Mouse (Mus musculus): ENCODE measurements around the gene Tbc1d10a. TPM values are rescaled to one million over a fixed set of nuclear protein-coding genes. Genes with fewer than 3 reads are reported as not detected.
"Not testable (repeated sequence)": the region's sequence is repeated elsewhere in the genome, so short reads cannot be mapped to it uniquely, and the experiment has no call there.

Tbc1d10a gene
- polyA plus RNA-seq, 1 experiment = 18.3 TPM

DNA sequence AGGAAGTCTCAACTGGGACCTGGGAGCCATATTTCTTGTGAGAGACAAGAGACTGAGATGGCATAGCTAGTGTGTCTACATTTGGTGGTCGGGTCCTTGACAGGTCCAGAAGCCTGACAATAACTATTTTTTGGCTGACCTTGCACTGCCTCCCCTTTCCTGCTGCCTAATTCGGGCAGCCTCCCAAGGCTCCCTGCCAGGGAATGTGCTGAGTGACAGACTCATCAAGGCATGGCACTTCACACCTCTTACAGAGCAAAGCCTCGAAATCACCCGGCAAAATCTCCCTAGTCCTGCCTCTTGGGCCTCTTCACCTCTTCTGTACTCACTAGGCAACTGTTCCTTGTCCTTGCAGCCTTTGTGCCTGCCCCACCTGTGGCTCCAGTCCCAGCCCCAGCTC is 8.9 kb upstream of the Tbc1d10a start:
- H3K27ac ChIP-seq (ENCODE audit: insufficient read depth, low read length) = no peak overlapping the region
- no peaks in the 10 kb centered on the region; the same call in 1 of the 2 replicates for H3K4me1 ChIP-seq (ENCODE audit: control insufficient read depth, insufficient read depth, low read length)
- no peak overlapping the region for H3K4me3 ChIP-seq (ENCODE audit: insufficient read depth, low read length)
- TF ChIP-seq CTCF (IDR thresholded peaks at IDR 0.05; ENCODE audit: borderline replicate concordance, insufficient read depth, low read length) = no peak
- no peak for TF ChIP-seq POLR2A (IDR thresholded peaks at IDR 0.05; ENCODE audit: low read depth, low read length)

DNA sequence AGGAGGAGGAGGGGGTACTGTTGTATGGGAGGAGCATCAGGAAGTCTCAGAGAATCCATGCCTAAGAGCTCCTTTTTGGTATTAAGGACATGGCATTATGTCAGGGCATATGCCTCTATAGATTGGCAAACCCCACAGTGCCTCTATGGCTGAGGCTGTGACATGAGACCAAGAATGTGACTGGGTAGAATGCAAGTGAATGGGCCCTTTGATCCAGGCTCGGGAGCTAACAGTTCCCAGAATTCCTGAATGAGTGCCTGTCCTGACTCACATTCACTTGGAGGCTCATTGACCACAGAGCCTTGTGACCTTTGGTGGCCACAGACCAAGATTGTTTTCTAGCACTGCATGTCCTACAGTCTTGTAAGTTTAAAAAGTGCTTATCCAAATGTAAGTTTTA is 4.5 kb upstream of the Tbc1d10a start:
- Histone ChIP-seq H3K4me1 (ENCODE audit: control insufficient read depth, insufficient read depth, low read length) (peaks cover 10% of the 10 kb centered on the region), H3K27ac (ENCODE audit: insufficient read depth, low read length) (peak overlapping the region; percentile 51), H3K4me3 (ENCODE audit: insufficient read depth, low read length) (no peak overlapping the region)
- TF ChIP-seq POLR2A (IDR thresholded peaks at IDR 0.05; ENCODE audit: low read depth, low read length) = no peak
- no peak for TF ChIP-seq CTCF (IDR thresholded peaks at IDR 0.05; ENCODE audit: borderline replicate concordance, insufficient read depth, low read length)

DNA sequence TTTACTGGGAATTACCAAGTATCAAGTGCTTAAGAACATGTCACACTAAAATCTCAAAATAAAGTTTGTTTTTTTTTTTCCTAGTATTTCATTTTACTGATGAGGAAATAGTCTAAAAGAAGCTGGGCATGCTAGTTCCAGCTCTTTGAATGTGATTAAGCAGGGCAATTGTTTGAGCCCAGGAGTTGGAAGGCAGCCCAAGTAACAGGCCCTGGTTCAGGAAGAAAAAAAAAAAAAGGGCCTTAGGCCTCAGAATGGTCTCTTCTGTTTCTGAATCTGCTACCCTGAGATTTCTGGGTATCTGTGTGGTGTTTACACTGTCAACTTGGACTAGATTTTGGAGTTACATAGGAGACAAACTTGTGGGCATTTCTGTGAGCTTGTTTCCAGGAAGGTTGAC is 3.1 kb upstream of the Tbc1d10a start:
- TF ChIP-seq POLR2A (IDR thresholded peaks at IDR 0.05; ENCODE audit: low read depth, low read length) (no peak), CTCF (IDR thresholded peaks at IDR 0.05; ENCODE audit: borderline replicate concordance, insufficient read depth, low read length) (no peak)

DNA sequence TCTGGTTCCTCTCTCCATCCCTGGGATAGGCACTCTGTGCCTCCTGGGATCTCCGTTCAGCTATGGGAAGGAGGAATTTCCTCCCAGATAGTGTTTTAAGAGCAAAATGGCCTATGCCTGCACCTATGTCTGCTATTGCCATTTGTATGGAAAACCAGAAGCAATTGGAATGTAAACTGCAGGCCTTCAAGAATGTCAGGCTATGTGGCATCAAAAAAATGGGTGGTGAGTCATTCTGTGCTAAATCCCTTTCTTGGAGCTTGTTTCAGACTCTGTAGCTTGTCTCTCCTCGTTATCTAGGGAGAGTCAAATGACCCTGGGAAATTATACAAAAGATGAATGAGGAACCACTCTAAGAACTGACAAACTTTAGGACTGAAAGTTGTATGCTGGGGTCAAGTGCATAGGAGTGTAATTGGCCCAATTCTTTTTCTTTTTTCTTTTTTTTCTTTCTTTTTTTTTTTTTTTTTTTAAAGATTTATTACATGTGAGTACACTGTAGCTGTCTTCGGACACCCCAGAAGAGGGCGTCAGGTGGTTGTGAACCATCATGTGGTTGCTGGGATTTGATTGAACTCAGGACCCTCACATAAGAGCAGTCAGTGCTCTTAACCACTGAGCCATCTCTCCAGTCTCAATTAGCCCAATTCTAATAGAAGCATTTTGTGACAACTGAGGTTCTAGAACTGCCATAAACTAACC is 2.2 kb upstream of the Tbc1d10a start:
- no peak overlapping the region for H3K4me3 ChIP-seq (ENCODE audit: insufficient read depth, low read length)
- H3K27ac ChIP-seq (ENCODE audit: insufficient read depth, low read length) = peak overlapping the region; percentile 89
- no peak for TF ChIP-seq POLR2A (IDR thresholded peaks at IDR 0.05; ENCODE audit: low read depth, low read length)
- TF ChIP-seq CTCF (IDR thresholded peaks at IDR 0.05; ENCODE audit: borderline replicate concordance, insufficient read depth, low read length) = no peak
- H3K4me1 ChIP-seq (ENCODE audit: control insufficient read depth, insufficient read depth, low read length) = peaks cover 19% of the 10 kb centered on the region

More for the DNA sequence above, 3.1 kb upstream of the Tbc1d10a start:
- Histone ChIP-seq H3K4me1 (ENCODE audit: control insufficient read depth, insufficient read depth, low read length) (peaks cover 13% of the 10 kb centered on the region), H3K27ac (ENCODE audit: insufficient read depth, low read length) (peak overlapping the region; percentile 89), H3K4me3 (ENCODE audit: insufficient read depth, low read length) (no peak overlapping the region)

DNA sequence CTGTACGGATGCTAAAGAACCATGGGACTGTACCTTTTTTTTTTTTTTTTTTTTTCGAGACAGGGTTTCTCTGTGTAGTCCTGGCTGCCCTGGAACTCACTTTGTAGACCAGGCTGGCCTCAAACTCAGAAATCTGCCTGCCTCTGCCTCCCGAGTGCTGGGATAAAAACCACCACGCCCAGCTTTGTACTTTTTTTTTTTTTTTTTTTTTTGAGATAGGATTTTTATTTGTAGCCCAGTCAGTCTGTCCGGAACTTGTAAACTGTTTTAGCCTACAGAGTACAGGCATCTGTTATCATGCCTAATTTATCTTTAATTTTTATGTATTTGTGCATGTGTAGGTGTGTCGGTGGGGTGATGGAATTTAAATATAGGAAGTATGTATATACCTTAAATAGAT is 1.1 kb upstream of the Tbc1d10a start:
- not testable (repeated sequence) for H3K27ac ChIP-seq (ENCODE audit: insufficient read depth, low read length); H3K4me3 ChIP-seq (ENCODE audit: insufficient read depth, low read length)
- H3K4me1 ChIP-seq (ENCODE audit: control insufficient read depth, insufficient read depth, low read length) = peaks cover 25% of the 10 kb centered on the region

DNA sequence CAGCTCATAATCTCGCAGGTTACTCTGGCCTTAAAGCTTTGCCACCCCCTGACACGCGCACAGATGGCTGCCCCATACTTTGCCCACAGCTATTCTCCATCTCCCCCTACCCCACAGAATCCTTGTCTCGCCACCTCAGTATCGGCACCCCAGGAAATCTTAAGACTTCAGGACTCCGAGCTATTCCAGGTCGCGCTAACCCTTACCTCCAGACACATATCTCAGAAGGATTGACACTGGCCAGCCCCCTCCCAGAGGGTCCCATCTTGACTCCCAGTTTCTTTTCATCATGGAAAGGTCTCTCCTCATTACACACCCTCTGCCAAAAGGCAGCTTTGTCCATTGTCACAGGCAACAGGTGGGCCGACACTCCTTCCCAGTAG is 720 bp downstream of the Tbc1d10a start:
- Histone ChIP-seq H3K4me3 (ENCODE audit: insufficient read depth, low read length) (peak overlapping the region; percentile 87), H3K27ac (ENCODE audit: insufficient read depth, low read length) (no peak overlapping the region), H3K4me1 (ENCODE audit: control insufficient read depth, insufficient read depth, low read length) (peaks cover 30% of the 10 kb centered on the region)
- TF ChIP-seq POLR2A (IDR thresholded peaks at IDR 0.05; ENCODE audit: low read depth, low read length) (no peak), CTCF (IDR thresholded peaks at IDR 0.05; ENCODE audit: borderline replicate concordance, insufficient read depth, low read length) (no peak)

DNA sequence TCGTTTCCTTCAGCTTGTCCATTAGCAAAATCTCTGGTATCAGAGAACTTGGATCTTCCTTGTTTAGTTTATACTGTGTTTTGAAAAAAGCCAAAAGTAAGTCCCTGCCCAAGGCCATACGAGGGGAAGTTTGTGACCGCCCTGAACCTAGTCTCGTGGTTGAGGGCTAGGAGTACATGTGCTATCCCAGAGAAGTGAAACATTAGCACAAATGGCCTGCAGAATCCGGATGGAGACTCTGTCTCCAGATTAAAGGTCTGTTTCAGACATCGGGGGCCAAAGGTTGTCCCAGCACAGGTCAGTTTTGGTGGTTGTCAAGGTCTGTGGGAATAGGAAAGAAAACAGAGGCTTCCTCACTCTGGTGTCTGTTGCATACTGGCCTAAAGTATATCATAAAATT is 2.6 kb downstream of the Tbc1d10a start:
- peaks cover 20% of the 10 kb centered on the region for H3K4me1 ChIP-seq (ENCODE audit: control insufficient read depth, insufficient read depth, low read length)
- H3K4me3 ChIP-seq (ENCODE audit: insufficient read depth, low read length) = no peak overlapping the region
- H3K27ac ChIP-seq (ENCODE audit: insufficient read depth, low read length) = no peak overlapping the region
- TF ChIP-seq CTCF (IDR thresholded peaks at IDR 0.05; ENCODE audit: borderline replicate concordance, insufficient read depth, low read length) (no peak), POLR2A (IDR thresholded peaks at IDR 0.05; ENCODE audit: low read depth, low read length) (no peak)

DNA sequence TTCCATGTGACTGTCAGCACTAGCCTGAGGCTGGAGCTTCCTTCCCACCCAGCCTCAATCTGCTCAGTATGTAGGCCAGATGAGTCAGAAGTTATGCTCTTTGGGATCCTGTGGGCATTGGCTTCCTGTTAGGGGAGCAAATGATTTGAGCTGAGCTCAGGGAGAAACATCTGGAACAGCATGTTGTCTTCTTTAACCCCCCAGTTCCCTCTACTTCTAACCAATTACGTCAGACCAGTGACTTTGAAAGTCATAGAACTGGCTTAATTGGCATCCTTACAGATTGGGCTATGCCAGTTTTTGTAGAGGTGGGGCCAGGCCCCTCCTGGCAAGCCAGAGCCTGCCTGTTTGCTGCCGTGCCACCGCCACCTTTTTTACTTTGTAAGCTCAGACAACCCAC is 4.1 kb downstream of the Tbc1d10a start:
- no peak overlapping the region for H3K4me3 ChIP-seq (ENCODE audit: insufficient read depth, low read length)
- TF ChIP-seq POLR2A (IDR thresholded peaks at IDR 0.05; ENCODE audit: low read depth, low read length) (no peak), CTCF (IDR thresholded peaks at IDR 0.05; ENCODE audit: borderline replicate concordance, insufficient read depth, low read length) (no peak)
- H3K27ac ChIP-seq (ENCODE audit: insufficient read depth, low read length) = peak overlapping the region; percentile 62
- peaks cover 20% of the 10 kb centered on the region for H3K4me1 ChIP-seq (ENCODE audit: control insufficient read depth, insufficient read depth, low read length)

DNA sequence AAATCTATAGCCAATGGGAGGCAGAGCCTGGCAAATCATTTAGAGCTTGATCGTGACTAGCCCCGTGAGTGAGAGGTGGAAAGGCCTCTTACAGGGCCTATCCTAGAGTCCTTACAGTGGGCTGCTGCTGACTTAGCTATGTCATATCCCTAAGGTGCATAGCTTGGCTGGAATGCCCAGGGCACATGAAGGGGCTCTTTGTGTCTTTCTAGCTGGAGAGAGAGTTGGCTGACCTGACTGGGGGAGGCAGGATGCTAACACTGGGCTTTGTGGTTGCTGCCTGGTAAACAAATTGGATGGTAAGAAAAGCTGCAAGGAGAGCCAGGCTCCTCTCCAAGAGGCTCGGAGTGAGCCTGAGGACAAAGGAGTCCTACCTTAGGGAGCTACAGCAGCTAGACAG is 6.2 kb downstream of the Tbc1d10a start:
- peaks cover 20% of the 10 kb centered on the region for H3K4me1 ChIP-seq (ENCODE audit: control insufficient read depth, insufficient read depth, low read length)
- TF ChIP-seq CTCF (IDR thresholded peaks at IDR 0.05; ENCODE audit: borderline replicate concordance, insufficient read depth, low read length) = no peak
- no peak for TF ChIP-seq POLR2A (IDR thresholded peaks at IDR 0.05; ENCODE audit: low read depth, low read length)
- H3K4me3 ChIP-seq (ENCODE audit: insufficient read depth, low read length) = no peak overlapping the region
- no peak overlapping the region for H3K27ac ChIP-seq (ENCODE audit: insufficient read depth, low read length)

DNA sequence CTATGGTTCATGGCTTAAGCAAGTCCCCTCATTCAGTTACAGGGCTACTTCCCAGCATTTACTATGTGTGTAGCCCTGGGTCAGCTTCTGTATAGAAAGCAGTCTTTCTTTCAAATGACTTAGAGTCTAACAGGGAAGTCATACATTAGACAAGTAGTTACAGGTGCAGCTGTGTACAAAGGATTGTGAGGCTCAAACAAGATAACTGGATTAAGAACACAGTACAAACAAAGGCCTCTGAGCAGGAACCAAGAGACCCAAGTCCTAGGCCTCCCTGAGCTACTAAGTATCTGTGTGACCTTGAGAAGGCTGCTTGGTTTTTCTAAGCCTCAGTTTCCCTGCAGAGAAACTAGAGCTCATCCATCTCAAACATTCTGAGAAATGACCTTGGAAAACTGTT is 6.8 kb downstream of the Tbc1d10a start:
- no peak overlapping the region for H3K4me3 ChIP-seq (ENCODE audit: insufficient read depth, low read length)
- TF ChIP-seq CTCF (IDR thresholded peaks at IDR 0.05; ENCODE audit: borderline replicate concordance, insufficient read depth, low read length) (no peak), POLR2A (IDR thresholded peaks at IDR 0.05; ENCODE audit: low read depth, low read length) (no peak)
- no peak overlapping the region for H3K27ac ChIP-seq (ENCODE audit: insufficient read depth, low read length)
- peaks cover 17% of the 10 kb centered on the region for H3K4me1 ChIP-seq (ENCODE audit: control insufficient read depth, insufficient read depth, low read length)

All from embryonic fibroblast, embryonic 13.5 days (primary cell).